Mouse (Mus musculus) heart, embryonic 14.5 days (tissue): ENCODE measurements around the gene Trpc7. TPM values are rescaled to one million over a fixed set of nuclear protein-coding genes. Genes with fewer than 3 reads are reported as not detected.

Experiments
- ATAC-seq: fragments of 200-750 bp; cut with Nextera tagmentation; 2 replicates; pipeline ENCODE4 v1.8.0; 2017; ENCODE audit warnings: low read depth, moderate TSS enrichment; ENCODE audit not compliant: insufficient number of reproducible peaks, insufficient read depth, low FRiP score
- H3K27ac ChIP-seq, 2 experiments: fragments of 200-500 bp in 1 of 2; fragments of 300-500 bp in 1 of 2; sonication (generic) in 1 of 2; replicated peaks in 1 of 2; 2 replicates each; pipeline ENCODE4 v1.5.1; 2012 to 2014; ENCODE audit warnings: low read depth in 2 of 2, low read length in 2 of 2, control low read depth in 1 of 2, mild to moderate bottlenecking in 1 of 2, mixed read lengths in 1 of 2; ENCODE audit not compliant: control insufficient read depth in 1 of 2, insufficient read depth in 1 of 2
- H3K27me3 ChIP-seq: fragments of 300-500 bp; sonication (generic); 2 replicates; pipeline ENCODE4 v1.6.1; 2014; ENCODE audit warnings: mild to moderate bottlenecking, low read length, control low read depth; ENCODE audit not compliant: control insufficient read depth, insufficient read depth
- H3K36me3 ChIP-seq: fragments of 300-500 bp; sonication (generic); 2 replicates; pipeline ENCODE4 v1.6.1; 2014; ENCODE audit warnings: mild to moderate bottlenecking, control low read depth, low read length, mixed read lengths; ENCODE audit not compliant: control insufficient read depth, insufficient read depth
- H3K4me1 ChIP-seq, 2 experiments: fragments of 200-500 bp in 1 of 2; fragments of 300-500 bp in 1 of 2; sonication (generic) in 1 of 2; 2 replicates each; pipeline ENCODE4 v1.6.1; 2012 to 2014; ENCODE audit warnings: low read length in 2 of 2, control low read depth in 1 of 2, mixed read lengths in 1 of 2; ENCODE audit not compliant: control insufficient read depth in 2 of 2, insufficient read depth in 2 of 2
- H3K4me2 ChIP-seq: fragments of 300-500 bp; sonication (generic); 2 replicates; pipeline ENCODE4 v1.6.1; 2014; ENCODE audit warnings: mild to moderate bottlenecking, low read length
- H3K4me3 ChIP-seq, 2 experiments: fragments of 200-500 bp in 1 of 2; fragments of 300-500 bp in 1 of 2; sonication (generic) in 1 of 2; 2 replicates each; pipeline ENCODE4 v1.5.1; 2012 to 2014; ENCODE audit warnings: low read length in 2 of 2, mild to moderate bottlenecking in 2 of 2, control low read depth in 1 of 2, low read depth in 1 of 2, moderate library complexity in 1 of 2; ENCODE audit not compliant: control insufficient read depth in 1 of 2, insufficient read depth in 1 of 2
- H3K9ac ChIP-seq: fragments of 300-500 bp; sonication (generic); 2 replicates; pipeline ENCODE4 v1.6.1; 2014; ENCODE audit warnings: mild to moderate bottlenecking, low read length
- H3K9me3 ChIP-seq: fragments of 300-500 bp; sonication (generic); 2 replicates; pipeline ENCODE4 v1.6.1; 2016; ENCODE audit warnings: low read length, control low read depth; ENCODE audit not compliant: control insufficient read depth
- WGBS: fragments of 180-500 bp; shearing (Covaris S2); extraction: QIAGEN DNeasy Blood & Tissue Kit; methylation state at CpG from one replicate; pipeline ENCODE4 v1.1.7; 2014; 5-methylcytosine and 5-hydroxymethylcytosine counted together
- polyA plus RNA-seq: library from polyadenylated mRNA; unstranded; fragments of >200 nt; fragmentation: Nextera tagmentation; extraction: Ambion mirVana; gene quantifications from 2 replicates; pipeline ENCODE4 v1.2.1, GENCODE M21; 2014

Trpc7 gene
- polyA plus RNA-seq, 1 experiment from 2014 or later: not detected

- no peak for ATAC-seq
- no peak overlapping the region for H3K27ac ChIP-seq
- no peak overlapping the region for H3K4me3 ChIP-seq
- no peak overlapping the region for H3K4me2 ChIP-seq
- H3K4me1 ChIP-seq: peaks cover 8 to 15% of the 10 kb centered on the region in 2 experiments
- peaks cover 36% of the 10 kb centered on the region for H3K27me3 ChIP-seq
- H3K9ac ChIP-seq: no peak overlapping the region
- no peaks in the 10 kb centered on the region for H3K9me3 ChIP-seq
- no peaks in the 10 kb centered on the region for H3K36me3 ChIP-seq
- 54% methylated on average over 12 of the region's 12 CpGs for WGBS
These were observed 138.6 kb downstream of the Trpc7 start for GRCm38 (mm10) chr13:56757201-56757600.

GRCm38 (mm10) chr13:56755871-56756270, 139.9 kb downstream of the Trpc7 start:
- H3K27ac ChIP-seq: no peak overlapping the region
- no peaks in the 10 kb centered on the region for H3K36me3 ChIP-seq
- no peak overlapping the region for H3K4me3 ChIP-seq
- H3K4me2 ChIP-seq: no peak overlapping the region
- H3K4me1 ChIP-seq: peaks cover 10 to 15% of the 10 kb centered on the region in 2 experiments
- WGBS: 50% methylated on average over 6 of the region's 6 CpGs
- peaks cover 49% of the 10 kb centered on the region for H3K27me3 ChIP-seq
- no peak for ATAC-seq
- no peaks in the 10 kb centered on the region for H3K9me3 ChIP-seq
- no peak overlapping the region for H3K9ac ChIP-seq

- Histone ChIP-seq H3K36me3 (no peaks in the 10 kb centered on the region), H3K4me1 (peaks cover 10 to 15% of the 10 kb centered on the region in 2 experiments), H3K9ac (peak within 1 kb of the TSS; percentile 69), H3K27me3 (peaks cover 57% of the 10 kb centered on the region), H3K9me3 (no peaks in the 10 kb centered on the region), H3K4me2 (peak within 1 kb of the TSS; percentile 89), H3K27ac (no peak within 1 kb of the TSS), H3K4me3 (peak within 1 kb of the TSS; percentile 39 to 52)
- ATAC-seq: no peak
- WGBS: under 1% methylated on average over 68 of the region's 71 CpGs
These were observed 142.4 kb downstream of the Trpc7 start, which contains the start of gene Gm45623 for GRCm38 (mm10) chr13:56753192-56753951. Gene Gm45623 (minus strand): TSS chr13:56753827.

GRCm38 (mm10) chr13:56752474-56753191, 143.2 kb downstream of the Trpc7 start:
- Histone ChIP-seq H3K4me2 (peak overlapping the region; percentile 89), H3K27ac (no peak overlapping the region), H3K9me3 (no peaks in the 10 kb centered on the region), H3K4me1 (peaks cover 10 to 15% of the 10 kb centered on the region in 2 experiments), H3K36me3 (no peaks in the 10 kb centered on the region), H3K4me3 (peak overlapping the region; percentile 39 to 52), H3K27me3 (peaks cover 54% of the 10 kb centered on the region), H3K9ac (peak overlapping the region; percentile 69)
- WGBS: 3% methylated on average over 41 of the region's 41 CpGs
- ATAC-seq: no peak

GRCm38 (mm10) chr13:56751774-56752173, 144.0 kb downstream of the Trpc7 start:
- no peak for ATAC-seq
- Histone ChIP-seq H3K4me3 (no peak overlapping the region), H3K9ac (no peak overlapping the region), H3K27me3 (peaks cover 54% of the 10 kb centered on the region), H3K9me3 (no peaks in the 10 kb centered on the region), H3K4me1 (peaks cover 10 to 18% of the 10 kb centered on the region in 2 experiments), H3K36me3 (no peaks in the 10 kb centered on the region), H3K27ac (no peak overlapping the region), H3K4me2 (no peak overlapping the region)
- 56% methylated on average over 5 of the region's 5 CpGs for WGBS

- ATAC-seq: no peak
- no peak overlapping the region for H3K4me3 ChIP-seq
- H3K27me3 ChIP-seq: peaks cover 43% of the 10 kb centered on the region
- no peak overlapping the region for H3K4me2 ChIP-seq
- no peak overlapping the region for H3K27ac ChIP-seq
- no peaks in the 10 kb centered on the region for H3K9me3 ChIP-seq
- peaks cover 2% of the 10 kb centered on the region; the same call in 1 of the 2 replicates for H3K36me3 ChIP-seq
- WGBS: 81% methylated on average over 7 of the region's 7 CpGs
- peaks cover 8 to 18% of the 10 kb centered on the region in 2 experiments; a peak in 3 of 4 replicates for H3K4me1 ChIP-seq
- H3K9ac ChIP-seq: no peak overlapping the region
These were observed 146.4 kb downstream of the Trpc7 start for GRCm38 (mm10) chr13:56749377-56749776.

GRCm38 (mm10) chr13:56747554-56747953, 148.2 kb downstream of the Trpc7 start:
- ATAC-seq: no peak
- peaks cover 8% of the 10 kb centered on the region; the same call in 1 of the 2 replicates for H3K36me3 ChIP-seq

More at GRCm38 (mm10) chr13:56747554-56747953, 148.2 kb downstream of the Trpc7 start:
- Histone ChIP-seq H3K4me2 (no peak overlapping the region), H3K9ac (no peak overlapping the region), H3K27me3 (peaks cover 25% of the 10 kb centered on the region), H3K27ac (no peak overlapping the region), H3K4me3 (no peak overlapping the region), H3K4me1 (peaks cover 5 to 6% of the 10 kb centered on the region in 2 experiments; a peak in 3 of 4 replicates), H3K9me3 (no peaks in the 10 kb centered on the region)
- WGBS: 60% methylated on average over 8 of the region's 8 CpGs
